Mouse (Mus musculus): Measurements from ENCODE around the gene Vsig1. TPM values are rescaled to one million over a fixed set of nuclear protein-coding genes. Genes with fewer than 3 reads are reported as not detected.

Gene Vsig1
- polyA plus RNA-seq (2016; fragmentation: Nextera tagmentation; extraction: Ambion mirVana) = not detected in 2 replicates

- Histone ChIP-seq H3K36me3 (no peaks in the 10 kb centered on the region), H3K4me3 (no peak within 1 kb of the TSS), H3K27me3 (ENCODE audit: low read depth, poor library complexity, severe bottlenecking) (peaks cover 66% of the 10 kb centered on the region), H3K4me1 (no peaks in the 10 kb centered on the region), H3K27ac (no peak within 1 kb of the TSS), H3K9me3 (replicated peaks) (no peaks in the 10 kb centered on the region)
- no peak for DNase-seq (ENCODE audit: low spot score)
- 79% methylated on average over 7 of the region's 7 CpGs for WGBS
Measured at GRCm38 (mm10) chrX:140907360-140907759, at the start of gene Vsig1. Gene Vsig1, plus strand, starts transcription at chrX:140907608.

DNA sequence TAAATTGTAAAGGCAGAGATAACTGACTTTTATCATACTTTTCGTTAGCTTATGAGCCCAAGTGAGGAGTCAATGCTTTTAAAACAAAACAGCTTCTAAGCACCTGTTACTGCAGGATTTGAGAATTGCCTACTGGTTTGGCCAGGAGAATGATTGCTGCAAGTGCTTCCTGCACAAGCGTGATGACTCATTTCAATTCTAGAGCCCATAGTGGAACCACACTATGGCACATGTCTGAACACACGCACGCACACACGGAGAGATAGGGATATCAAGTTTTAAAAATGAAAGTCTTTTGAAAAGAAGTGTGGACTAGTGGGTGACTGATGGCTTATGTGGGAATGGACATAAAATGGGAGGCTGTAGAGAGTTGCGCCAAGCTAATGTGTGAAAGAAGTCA is 44.6 kb upstream of the Vsig1 start:
- Histone ChIP-seq H3K4me1 (no peaks in the 10 kb centered on the region), H3K27me3 (ENCODE audit: low read depth, poor library complexity, severe bottlenecking) (peaks cover 75% of the 10 kb centered on the region), H3K4me3 (no peak overlapping the region), H3K27ac (no peak overlapping the region), H3K36me3 (no peaks in the 10 kb centered on the region), H3K9me3 (replicated peaks) (no peaks in the 10 kb centered on the region)
- DNase-seq (ENCODE audit: low spot score) = no peak
- WGBS = 93% methylated on average over 6 of the region's 6 CpGs

DNA sequence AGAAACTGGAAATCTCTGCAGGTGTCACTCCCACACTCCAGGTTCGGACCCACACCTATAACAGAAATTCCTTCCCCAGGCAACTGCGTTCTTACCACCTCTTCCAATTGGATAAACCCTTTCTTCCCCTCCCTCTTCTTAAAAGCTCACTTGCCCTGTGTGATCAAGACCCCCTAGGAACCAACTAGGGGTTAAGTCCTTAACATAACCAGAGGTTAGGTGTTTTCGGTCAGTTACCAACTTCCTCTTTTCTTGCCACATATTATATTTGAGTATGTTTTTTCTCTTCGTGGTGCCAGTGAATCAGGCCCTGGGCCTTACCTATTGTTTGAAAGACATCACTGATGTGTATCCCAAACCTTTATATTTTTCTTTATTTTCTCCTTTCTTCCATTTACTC is 44.0 kb upstream of the Vsig1 start:
- H3K4me1 ChIP-seq = no peaks in the 10 kb centered on the region
- H3K27ac ChIP-seq = no peak overlapping the region
- no peaks in the 10 kb centered on the region for H3K9me3 ChIP-seq (replicated peaks)
- WGBS = 90% methylated on average over 4 of the region's 4 CpGs
- H3K27me3 ChIP-seq (ENCODE audit: low read depth, poor library complexity, severe bottlenecking) = peaks cover 75% of the 10 kb centered on the region
- no peak overlapping the region for H3K4me3 ChIP-seq
- DNase-seq (ENCODE audit: low spot score) = no peak
- H3K36me3 ChIP-seq = no peaks in the 10 kb centered on the region

- no peak overlapping the region for H3K27ac ChIP-seq
- no peaks in the 10 kb centered on the region for H3K36me3 ChIP-seq
- peaks cover 95% of the 10 kb centered on the region for H3K27me3 ChIP-seq (ENCODE audit: low read depth, poor library complexity, severe bottlenecking)
- no peak overlapping the region for H3K4me3 ChIP-seq
- DNase-seq (ENCODE audit: low spot score) = no peak
- H3K4me1 ChIP-seq = no peaks in the 10 kb centered on the region
- no peaks in the 10 kb centered on the region for H3K9me3 ChIP-seq (replicated peaks)
- WGBS = 70% methylated on average over 2 of the region's 2 CpGs
Measured at GRCm38 (mm10) chrX:140887193-140887592, 20.2 kb upstream of the Vsig1 start.

DNA sequence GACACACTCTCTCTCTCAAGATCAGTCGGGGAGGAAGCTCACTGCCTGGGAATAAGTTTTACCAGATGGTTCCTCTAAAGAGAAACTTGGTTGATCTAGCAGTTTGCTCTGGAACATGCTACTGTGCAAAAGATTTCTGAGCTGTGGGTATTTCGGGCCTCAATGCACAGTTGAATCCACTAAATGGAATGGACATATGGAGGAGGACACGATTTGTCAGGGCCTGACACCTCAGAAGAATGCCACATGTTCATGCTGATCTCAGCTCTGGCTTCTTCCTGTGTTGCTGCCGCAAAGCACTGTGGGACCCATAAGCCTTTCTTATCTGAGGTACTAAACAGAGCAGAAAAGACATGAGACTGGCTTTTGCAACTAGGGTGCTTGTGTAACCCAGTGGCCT is 15.6 kb upstream of the Vsig1 start:
- no peak for DNase-seq (ENCODE audit: low spot score)
- 90% methylated on average over 4 of the region's 4 CpGs for WGBS
- Histone ChIP-seq H3K4me3 (no peak overlapping the region), H3K27me3 (ENCODE audit: low read depth, poor library complexity, severe bottlenecking) (peaks cover 62% of the 10 kb centered on the region), H3K27ac (no peak overlapping the region), H3K36me3 (no peaks in the 10 kb centered on the region), H3K4me1 (no peaks in the 10 kb centered on the region), H3K9me3 (replicated peaks) (no peaks in the 10 kb centered on the region)

- H3K9me3 ChIP-seq (replicated peaks) = no peaks in the 10 kb centered on the region
- 93% methylated on average over 3 of the region's 3 CpGs for WGBS
- peaks cover 68% of the 10 kb centered on the region for H3K27me3 ChIP-seq (ENCODE audit: low read depth, poor library complexity, severe bottlenecking)
- H3K27ac ChIP-seq = no peak overlapping the region
- no peaks in the 10 kb centered on the region for H3K36me3 ChIP-seq
- H3K4me1 ChIP-seq = no peaks in the 10 kb centered on the region
- no peak overlapping the region for H3K4me3 ChIP-seq
- DNase-seq (ENCODE audit: low spot score) = no peak
Measured at GRCm38 (mm10) chrX:140903487-140903886, 3.9 kb upstream of the Vsig1 start.

DNA sequence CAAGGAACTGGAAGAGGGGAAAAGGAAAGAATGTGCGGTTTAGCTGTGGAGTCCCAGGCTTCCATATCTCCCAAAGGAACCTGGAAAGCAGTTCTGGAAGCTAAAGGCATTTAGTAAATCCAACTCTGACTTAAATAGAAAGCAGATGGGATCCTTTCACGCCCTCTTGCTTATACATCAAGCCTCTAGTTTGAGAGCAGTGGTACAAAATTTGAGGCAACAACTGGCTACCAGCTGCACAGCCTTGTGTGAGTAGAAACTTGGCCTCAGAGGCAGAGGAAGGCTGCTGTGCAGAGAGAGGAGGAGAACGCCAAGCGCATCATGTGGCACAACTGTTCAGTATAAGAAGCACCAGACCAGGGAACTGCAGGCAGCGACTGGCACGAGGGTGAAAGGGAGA is 13.9 kb downstream of the Vsig1 start:
- Histone ChIP-seq H3K27ac (no peak overlapping the region), H3K9me3 (replicated peaks) (no peaks in the 10 kb centered on the region), H3K36me3 (no peaks in the 10 kb centered on the region), H3K4me3 (no peak overlapping the region), H3K27me3 (ENCODE audit: low read depth, poor library complexity, severe bottlenecking) (peaks cover 95% of the 10 kb centered on the region), H3K4me1 (no peaks in the 10 kb centered on the region)
- DNase-seq (ENCODE audit: low spot score) = no peak
- WGBS = 82% methylated on average over 6 of the region's 6 CpGs

- H3K4me1 ChIP-seq = no peaks in the 10 kb centered on the region
- no peak for DNase-seq (ENCODE audit: low spot score)
- H3K4me3 ChIP-seq = no peak overlapping the region
- H3K27ac ChIP-seq = no peak overlapping the region
- peaks cover 98% of the 10 kb centered on the region for H3K27me3 ChIP-seq (ENCODE audit: low read depth, poor library complexity, severe bottlenecking)
- WGBS = 84% methylated on average over 3 of the region's 3 CpGs
- no peaks in the 10 kb centered on the region for H3K36me3 ChIP-seq
- no peaks in the 10 kb centered on the region for H3K9me3 ChIP-seq (replicated peaks)
Measured at GRCm38 (mm10) chrX:140932066-140932465, 24.7 kb downstream of the Vsig1 start.

DNA sequence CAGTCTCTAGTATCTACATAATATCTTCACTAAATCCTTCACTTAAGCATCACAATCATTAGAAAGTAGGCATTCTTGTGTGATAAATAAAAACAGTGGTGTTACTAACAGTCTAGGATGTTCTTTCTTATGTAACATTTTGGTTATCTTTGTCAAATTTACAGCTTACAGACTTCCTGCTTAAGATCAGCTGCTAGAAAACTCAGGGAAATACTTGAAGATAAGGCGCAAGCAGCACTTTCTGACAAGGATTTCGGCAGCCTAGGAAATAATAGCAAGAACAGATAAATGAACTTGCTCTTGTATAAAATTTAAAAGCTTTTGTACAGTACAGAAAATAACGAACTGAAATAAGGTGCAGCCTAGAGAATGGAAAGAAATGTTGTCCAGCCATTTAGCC is 25.9 kb downstream of the Vsig1 start:
- no peaks in the 10 kb centered on the region for H3K9me3 ChIP-seq (replicated peaks)
- H3K4me1 ChIP-seq = no peaks in the 10 kb centered on the region
- no peak for DNase-seq (ENCODE audit: low spot score)
- no peak overlapping the region for H3K4me3 ChIP-seq
- H3K36me3 ChIP-seq = no peaks in the 10 kb centered on the region
- 79% methylated on average over 3 of the region's 3 CpGs for WGBS
- H3K27me3 ChIP-seq (ENCODE audit: low read depth, poor library complexity, severe bottlenecking) = peaks cover 96% of the 10 kb centered on the region
- no peak overlapping the region for H3K27ac ChIP-seq

- Histone ChIP-seq H3K4me3 (no peak overlapping the region), H3K27me3 (ENCODE audit: low read depth, poor library complexity, severe bottlenecking) (peaks cover 96% of the 10 kb centered on the region), H3K9me3 (replicated peaks) (no peaks in the 10 kb centered on the region), H3K36me3 (no peaks in the 10 kb centered on the region), H3K4me1 (no peaks in the 10 kb centered on the region), H3K27ac (no peak overlapping the region)
- no peak for DNase-seq (ENCODE audit: low spot score)
- 84% methylated on average over 5 of the region's 5 CpGs for WGBS
Measured at GRCm38 (mm10) chrX:140936271-140936670, 28.9 kb downstream of the Vsig1 start.

- WGBS = 94% methylated on average over 4 of the region's 4 CpGs
- no peak for DNase-seq (ENCODE audit: low spot score)
- Histone ChIP-seq H3K4me1 (no peaks in the 10 kb centered on the region), H3K27me3 (ENCODE audit: low read depth, poor library complexity, severe bottlenecking) (peaks cover 93% of the 10 kb centered on the region), H3K27ac (no peak overlapping the region), H3K9me3 (replicated peaks) (no peaks in the 10 kb centered on the region), H3K36me3 (peaks cover 13% of the 10 kb centered on the region), H3K4me3 (no peak overlapping the region)
Measured at GRCm38 (mm10) chrX:140953618-140954017, 46.2 kb downstream of the Vsig1 start.

DNA sequence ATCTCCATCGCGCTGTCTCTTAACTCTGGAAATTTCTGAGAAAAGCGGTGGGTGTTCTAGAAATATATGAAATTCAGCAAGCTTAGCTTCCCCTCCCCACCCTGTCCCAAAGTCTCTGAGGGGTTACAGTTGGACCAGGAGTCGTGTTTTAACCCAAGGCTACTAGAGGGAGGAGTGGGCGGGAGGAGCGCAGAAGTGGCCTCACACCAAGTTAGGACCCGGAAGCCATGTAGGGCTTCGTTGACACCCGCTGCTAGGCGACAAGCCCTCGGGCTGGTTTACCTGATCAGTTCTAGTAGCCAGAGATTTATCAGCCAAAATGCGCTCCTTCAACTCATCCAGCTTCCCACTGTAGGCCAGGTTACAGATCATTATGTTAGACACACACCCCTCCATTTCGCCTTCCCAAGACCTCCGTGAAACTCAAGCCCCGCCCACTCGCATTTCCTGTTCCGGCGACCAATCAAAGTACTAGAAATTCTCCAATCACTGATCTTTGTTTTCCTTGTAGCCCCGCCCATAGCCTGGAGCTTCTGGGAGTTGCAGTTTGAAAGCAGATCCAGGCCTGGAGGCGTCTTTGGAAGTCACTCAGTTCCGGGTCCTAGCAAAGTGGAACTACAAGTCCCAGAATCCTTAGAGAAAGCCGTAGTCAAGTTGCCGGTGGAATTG is 49.0 kb downstream of the Vsig1 start, which contains the start of the genes Psmd10 and Atg4a:
Gene Psmd10, minus strand, starts transcription at position 457 of the 669 bp plus-strand sequence.
Gene Atg4a, plus strand, starts transcription at position 636 of the 669 bp plus-strand sequence.
- 16% methylated on average over 23 of the region's 23 CpGs for WGBS
- no peaks in the 10 kb centered on the region for H3K9me3 ChIP-seq (replicated peaks)
- peak within 1 kb of the TSS; percentile 55 for H3K4me3 ChIP-seq
- no peaks in the 10 kb centered on the region for H3K4me1 ChIP-seq
- peaks cover 87% of the 10 kb centered on the region for H3K27me3 ChIP-seq (ENCODE audit: low read depth, poor library complexity, severe bottlenecking)
- peaks cover 4% of the 10 kb centered on the region for H3K36me3 ChIP-seq
- H3K27ac ChIP-seq = peak within 1 kb of the TSS; percentile 80
- DNase-seq (ENCODE audit: low spot score) = peak; percentile 82

DNA sequence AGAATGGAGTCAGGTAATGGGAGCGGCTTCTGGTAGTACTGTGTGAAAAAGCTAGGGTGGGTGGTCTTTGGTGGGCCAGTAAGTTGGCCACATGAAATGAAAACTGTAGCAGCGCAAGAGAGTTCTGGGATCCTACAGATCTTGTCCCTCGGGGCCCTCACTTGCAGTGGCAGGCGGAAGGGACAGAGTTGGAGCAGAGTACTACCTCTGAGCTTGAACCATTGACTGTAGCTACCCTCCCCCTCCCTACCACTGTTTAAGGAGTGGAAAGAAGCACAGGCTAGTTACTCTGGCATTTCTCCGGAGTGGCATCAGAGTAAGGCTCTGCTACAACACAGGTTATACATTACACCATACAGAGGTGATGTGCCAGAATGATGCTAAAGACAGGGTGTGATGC is 49.6 kb downstream of the Vsig1 start:
- DNase-seq (ENCODE audit: low spot score) = no peak
- WGBS = 23% methylated on average over 5 of the region's 5 CpGs
- H3K27ac ChIP-seq = no peak overlapping the region
- no peaks in the 10 kb centered on the region for H3K9me3 ChIP-seq (replicated peaks)
- no peaks in the 10 kb centered on the region for H3K4me1 ChIP-seq
- peaks cover 4% of the 10 kb centered on the region for H3K36me3 ChIP-seq
- peaks cover 81% of the 10 kb centered on the region for H3K27me3 ChIP-seq (ENCODE audit: low read depth, poor library complexity, severe bottlenecking)
- peak overlapping the region; percentile 55 for H3K4me3 ChIP-seq

GRCm38 (mm10) chrX:140978943-140979342 is 71.5 kb downstream of the Vsig1 start:
- no peak for DNase-seq (ENCODE audit: low spot score)
- H3K9me3 ChIP-seq (replicated peaks) = no peaks in the 10 kb centered on the region
- 91% methylated on average over 1 of the region's 1 CpGs for WGBS
- no peak overlapping the region for H3K4me3 ChIP-seq
- peaks cover 10% of the 10 kb centered on the region for H3K4me1 ChIP-seq
- peaks cover 99% of the 10 kb centered on the region for H3K27me3 ChIP-seq (ENCODE audit: low read depth, poor library complexity, severe bottlenecking)
- no peaks in the 10 kb centered on the region for H3K36me3 ChIP-seq
- no peak overlapping the region for H3K27ac ChIP-seq
